Mouse (Mus musculus) forebrain, embryonic 15.5 days (tissue): ENCODE measurements around the gene Gm10719. TPM values are rescaled to one million over a fixed set of nuclear protein-coding genes. Genes with fewer than 3 reads are reported as not detected.
"Not testable (repeated sequence)": the region's sequence is repeated elsewhere in the genome, so short reads cannot be mapped to it uniquely, and the experiment has no call there.

ENCODE experiments used
- ATAC-seq: fragments of 200-750 bp; cut with Nextera tagmentation; replicated peaks from 2 replicates; pipeline ENCODE4 v1.8.0; 2017; ENCODE audit warnings: mild to moderate bottlenecking, moderate TSS enrichment, moderate library complexity
- H3K27ac ChIP-seq: fragments of 300-500 bp; sonication (generic); replicated peaks from 2 replicates; pipeline ENCODE4 v1.5.1; 2015; ENCODE audit warnings: mild to moderate bottlenecking, inconsistent platforms
- H3K27me3 ChIP-seq: fragments of 300-500 bp; sonication (generic); 2 replicates; pipeline ENCODE4 v1.6.1; 2015; ENCODE audit warnings: inconsistent platforms
- H3K36me3 ChIP-seq: fragments of 300-500 bp; sonication (generic); 2 replicates; pipeline ENCODE4 v1.6.1; 2015; ENCODE audit warnings: mild to moderate bottlenecking, inconsistent platforms
- H3K4me1 ChIP-seq: fragments of 300-500 bp; sonication (generic); 2 replicates; pipeline ENCODE4 v1.6.1; 2015; ENCODE audit warnings: inconsistent platforms
- H3K4me2 ChIP-seq: fragments of 300-500 bp; sonication (generic); replicated peaks from 2 replicates; pipeline ENCODE4 v1.6.1; 2015; ENCODE audit warnings: mild to moderate bottlenecking, inconsistent platforms
- H3K4me3 ChIP-seq: fragments of 300-500 bp; sonication (generic); 2 replicates; pipeline ENCODE4 v1.5.1; 2015; ENCODE audit warnings: mild to moderate bottlenecking, inconsistent platforms
- H3K9ac ChIP-seq: fragments of 300-500 bp; sonication (generic); replicated peaks from 2 replicates; pipeline ENCODE4 v1.6.1; 2015; ENCODE audit warnings: mild to moderate bottlenecking, inconsistent platforms
- H3K9me3 ChIP-seq: fragments of 300-500 bp; sonication (generic); 2 replicates; pipeline ENCODE4 v1.6.1; 2016; ENCODE audit warnings: inconsistent platforms
- WGBS: fragments of 180-500 bp; shearing (Covaris S2); methylation state at CpG from one replicate; pipeline ENCODE4 v1.1.7; 2015; ENCODE audit warnings: mixed read lengths; 5-methylcytosine and 5-hydroxymethylcytosine counted together
- polyA plus RNA-seq: library from polyadenylated mRNA; unstranded; fragments of >200 nt; fragmentation: Nextera tagmentation; extraction: Ambion mirVana; gene quantifications from 2 replicates; pipeline ENCODE4 v1.2.1, GENCODE M21; 2015

Gm10719 gene
- polyA plus RNA-seq, 1 experiment from 2014 or later: not detected

DNA sequence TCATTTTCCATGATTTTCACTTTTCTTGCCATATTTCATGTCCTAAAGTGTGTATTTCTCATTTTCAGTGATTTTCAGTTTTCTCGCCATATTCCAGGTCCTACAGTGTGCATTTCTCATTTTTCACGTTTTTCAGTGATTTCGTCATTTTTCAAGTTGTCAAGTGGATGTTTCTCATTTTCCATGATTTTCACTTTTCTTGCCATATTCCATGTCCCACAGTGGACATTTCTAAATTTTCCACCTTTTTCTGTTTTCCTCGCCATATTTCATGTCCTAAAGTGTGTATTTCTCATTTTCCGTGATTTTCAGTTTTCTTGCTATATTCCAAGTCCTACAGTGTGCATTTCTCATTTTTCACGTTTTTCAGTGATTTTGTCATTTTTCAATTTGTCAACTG lies 1.3 kb upstream of the Gm10719 start:
- not testable (repeated sequence) for H3K4me1 ChIP-seq, H3K9me3 ChIP-seq, H3K4me2 ChIP-seq, H3K27me3 ChIP-seq, H3K36me3 ChIP-seq, H3K4me3 ChIP-seq, ATAC-seq, H3K9ac ChIP-seq, H3K27ac ChIP-seq
- 72% methylated on average over 6 of the region's 6 CpGs for WGBS

DNA sequence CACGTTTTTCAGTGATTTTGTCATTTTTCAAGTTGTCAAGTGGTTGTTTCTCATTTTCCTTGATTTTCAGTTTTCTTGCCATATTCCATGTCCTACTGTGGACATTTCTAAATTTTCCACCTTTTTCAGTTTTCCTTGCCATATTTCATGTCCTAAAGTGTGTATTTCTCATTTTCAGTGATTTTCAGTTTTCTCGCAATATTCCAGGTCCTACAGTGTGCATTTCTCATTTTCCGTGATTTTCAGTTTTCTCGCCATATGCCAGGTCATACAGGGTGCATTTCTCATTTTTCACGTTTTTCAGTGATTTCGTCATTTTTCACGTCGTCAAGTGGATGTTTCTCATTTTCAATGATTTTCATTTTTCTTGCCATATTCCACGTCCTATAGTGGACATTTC lies 1.7 kb downstream of the Gm10719 start:
- H3K9ac ChIP-seq, H3K4me3 ChIP-seq, H3K4me2 ChIP-seq, H3K9me3 ChIP-seq, H3K36me3 ChIP-seq, H3K4me1 ChIP-seq, ATAC-seq, H3K27ac ChIP-seq, H3K27me3 ChIP-seq: not testable (repeated sequence)
- WGBS: 62% methylated on average over 9 of the region's 9 CpGs

DNA sequence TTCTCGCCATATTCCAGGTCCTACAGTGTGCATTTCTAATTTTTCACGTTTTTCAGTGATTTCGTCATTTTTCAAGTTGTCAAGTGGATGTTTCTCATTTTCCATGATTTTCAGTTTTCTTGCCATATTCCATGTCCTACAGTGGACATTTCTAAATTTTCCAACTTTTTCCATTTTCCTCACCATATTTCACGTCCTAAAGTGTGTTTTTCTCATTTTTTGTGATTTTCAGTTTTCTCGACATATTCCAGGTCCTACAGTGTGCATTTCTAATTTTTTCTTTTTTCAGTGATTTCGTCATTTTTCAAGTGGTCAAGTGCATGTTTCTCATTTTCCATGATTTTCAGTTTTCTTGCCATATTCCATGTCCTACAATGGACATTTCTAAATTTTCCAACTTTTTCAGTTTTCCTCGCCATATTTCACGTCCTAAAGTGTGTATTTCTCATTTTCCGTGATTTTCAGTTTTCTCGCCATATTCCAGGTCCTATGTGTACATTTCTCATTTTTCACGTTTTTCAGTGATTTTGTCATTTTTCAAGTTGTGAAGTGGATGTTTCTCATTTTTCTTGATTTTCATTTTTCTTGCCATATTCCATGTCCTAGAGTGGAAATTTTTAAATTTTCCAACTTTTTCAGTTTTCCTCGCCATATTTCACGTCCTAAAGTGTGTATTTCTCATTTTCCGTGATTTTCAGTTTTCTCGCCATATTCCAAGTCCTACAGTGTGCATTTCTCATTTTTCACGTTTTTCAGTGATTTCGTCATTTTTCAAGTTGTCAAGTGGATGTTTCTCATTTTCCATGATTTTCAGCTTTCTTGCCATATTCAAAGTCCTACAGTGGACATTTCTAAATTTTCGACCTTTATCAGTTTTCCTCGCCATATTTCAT lies 2.9 kb downstream of the Gm10719 start:
- H3K27ac ChIP-seq, H3K4me3 ChIP-seq, H3K9ac ChIP-seq, H3K4me1 ChIP-seq, ATAC-seq, H3K27me3 ChIP-seq, H3K9me3 ChIP-seq, H3K36me3 ChIP-seq, H3K4me2 ChIP-seq: not testable (repeated sequence)
- 78% methylated on average over 17 of the region's 19 CpGs for WGBS

DNA sequence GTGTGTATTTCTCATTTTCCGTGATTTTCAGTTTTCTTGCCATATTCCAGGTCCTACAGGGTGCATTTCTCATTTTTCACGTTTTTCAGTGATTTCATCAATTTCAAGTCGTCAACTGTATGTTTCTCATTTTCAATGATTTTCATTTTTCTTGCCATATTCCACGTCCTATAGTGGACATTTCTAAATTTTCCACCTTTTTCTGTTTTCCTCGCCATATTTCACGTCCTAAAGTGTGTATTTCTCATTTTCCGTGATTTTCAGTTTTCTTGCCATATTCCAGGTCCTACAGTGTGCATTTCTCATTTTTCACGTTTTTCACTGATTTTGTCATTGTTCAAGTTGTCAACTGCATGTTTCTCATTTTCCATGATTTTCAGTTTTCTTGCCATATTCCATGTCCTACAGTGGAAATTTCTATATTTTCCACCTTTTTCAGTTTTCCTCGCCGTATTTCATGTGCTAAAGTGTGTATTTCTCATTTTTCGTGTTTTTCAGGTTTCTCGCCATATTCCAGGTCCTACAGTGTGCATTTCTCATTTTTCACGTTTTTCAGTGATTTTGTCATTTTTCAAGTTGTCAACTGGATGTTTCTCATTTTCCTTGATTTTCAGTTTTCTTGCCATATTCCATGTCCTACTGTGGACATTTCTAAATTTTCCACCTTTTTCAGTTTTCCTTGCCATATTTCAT lies 5.3 kb downstream of the Gm10719 start:
- not testable (repeated sequence) for H3K4me2 ChIP-seq, H3K9me3 ChIP-seq, H3K4me1 ChIP-seq, ATAC-seq, H3K9ac ChIP-seq, H3K27ac ChIP-seq, H3K4me3 ChIP-seq, H3K36me3 ChIP-seq, H3K27me3 ChIP-seq
- WGBS: 75% methylated on average over 11 of the region's 13 CpGs

DNA sequence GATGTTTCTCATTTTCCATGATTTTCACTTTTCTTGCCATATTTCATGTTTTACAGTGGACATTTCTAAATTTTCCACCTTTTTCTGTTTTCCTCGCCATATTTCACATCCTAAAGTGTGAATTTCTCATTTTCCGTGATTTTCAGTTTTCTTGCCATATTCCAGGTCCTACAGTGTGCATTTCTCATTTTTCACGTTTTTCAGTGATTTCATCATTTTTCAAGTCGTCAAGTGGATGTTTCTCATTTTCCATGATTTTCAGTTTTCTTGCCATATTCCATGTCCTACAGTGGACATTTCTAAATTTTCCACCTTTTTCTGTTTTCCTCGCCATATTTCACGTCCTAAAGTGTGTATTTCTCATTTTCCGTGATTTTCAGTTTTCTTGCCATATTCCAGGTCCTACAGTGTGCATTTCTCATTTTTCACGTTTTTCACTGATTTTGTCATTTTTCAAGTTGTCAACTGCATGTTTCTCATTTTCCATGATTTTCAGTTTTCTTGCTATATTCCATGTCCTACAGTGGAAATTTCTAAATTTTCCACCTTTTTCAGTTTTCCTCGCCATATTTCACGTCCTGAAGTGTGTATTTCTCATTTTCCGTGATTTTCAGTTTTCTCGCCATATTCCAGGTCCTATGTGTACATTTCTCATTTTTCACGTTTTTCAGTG lies 6.2 kb downstream of the Gm10719 start, which contains the start of gene Gm10718:
Gene Gm10718 (plus strand): TSS at position 236 of the 673 bp plus-strand sequence.
- H3K9ac ChIP-seq, H3K4me2 ChIP-seq, H3K4me1 ChIP-seq, H3K27me3 ChIP-seq, H3K36me3 ChIP-seq, ATAC-seq, H3K4me3 ChIP-seq, H3K27ac ChIP-seq, H3K9me3 ChIP-seq: not testable (repeated sequence)
- 74% methylated on average over 12 of the region's 13 CpGs for WGBS

DNA sequence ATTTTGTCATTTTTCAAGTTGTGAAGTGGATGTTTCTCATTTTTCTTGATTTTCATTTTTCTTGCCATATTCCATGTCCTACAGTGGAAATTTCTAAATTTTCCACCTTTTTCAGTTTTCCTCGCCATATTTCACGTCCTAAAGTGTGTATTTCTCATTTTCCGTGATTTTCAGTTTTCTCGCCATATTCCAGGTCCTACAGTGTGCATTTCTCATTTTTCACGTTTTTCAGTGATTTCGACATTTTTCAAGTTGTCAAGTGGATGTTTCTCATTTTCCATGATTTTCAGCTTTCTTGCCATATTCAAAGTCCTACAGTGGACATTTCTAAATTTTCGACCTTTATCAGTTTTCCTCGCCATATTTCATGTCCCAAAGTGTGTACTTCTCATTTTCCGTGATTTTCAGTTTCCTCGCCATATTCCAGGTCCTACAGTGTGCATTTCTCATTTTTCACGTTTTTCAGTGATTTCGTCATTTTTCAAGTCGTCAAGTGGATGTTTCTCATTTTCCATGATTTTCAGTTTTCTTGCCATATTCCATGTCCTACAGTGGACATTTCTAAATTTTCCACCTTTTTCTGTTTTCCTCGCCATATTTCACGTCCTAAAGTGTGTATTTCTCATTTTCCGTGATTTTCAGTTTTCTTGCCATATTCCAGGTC lies 6.9 kb downstream of the Gm10719 start:
- not testable (repeated sequence) for H3K27me3 ChIP-seq, H3K4me3 ChIP-seq, H3K4me2 ChIP-seq, ATAC-seq, H3K36me3 ChIP-seq, H3K9me3 ChIP-seq, H3K9ac ChIP-seq, H3K4me1 ChIP-seq, H3K27ac ChIP-seq
- WGBS: 76% methylated on average over 16 of the region's 16 CpGs

DNA sequence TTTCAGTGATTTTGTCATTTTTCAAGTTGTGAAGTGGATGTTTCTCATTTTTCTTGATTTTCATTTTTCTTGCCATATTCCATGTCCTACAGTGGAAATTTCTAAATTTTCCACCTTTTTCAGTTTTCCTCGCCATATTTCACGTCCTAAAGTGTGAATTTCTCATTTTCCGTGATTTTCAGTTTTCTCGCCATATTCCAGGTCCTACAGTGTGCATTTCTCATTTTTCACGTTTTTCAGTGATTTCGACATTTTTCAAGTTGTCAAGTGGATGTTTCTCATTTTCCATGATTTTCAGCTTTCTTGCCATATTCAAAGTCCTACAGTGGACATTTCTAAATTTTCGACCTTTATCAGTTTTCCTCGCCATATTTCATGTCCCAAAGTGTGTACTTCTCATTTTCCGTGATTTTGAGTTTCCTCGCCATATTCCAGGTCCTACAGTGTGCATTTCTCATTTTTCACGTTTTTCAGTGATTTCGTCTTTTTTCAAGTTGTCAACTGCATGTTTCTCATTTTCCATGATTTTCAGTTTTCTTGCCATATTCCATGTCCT lies 7.8 kb downstream of the Gm10719 start, which contains the start of gene Gm10717:
Gene Gm10717 (plus strand): TSS at position 506 of the 556 bp plus-strand sequence.
- 71% methylated on average over 12 of the region's 12 CpGs for WGBS
- H3K9me3 ChIP-seq: peaks cover 12% of the 10 kb centered on the region
- H3K36me3 ChIP-seq: not testable (repeated sequence)

DNA sequence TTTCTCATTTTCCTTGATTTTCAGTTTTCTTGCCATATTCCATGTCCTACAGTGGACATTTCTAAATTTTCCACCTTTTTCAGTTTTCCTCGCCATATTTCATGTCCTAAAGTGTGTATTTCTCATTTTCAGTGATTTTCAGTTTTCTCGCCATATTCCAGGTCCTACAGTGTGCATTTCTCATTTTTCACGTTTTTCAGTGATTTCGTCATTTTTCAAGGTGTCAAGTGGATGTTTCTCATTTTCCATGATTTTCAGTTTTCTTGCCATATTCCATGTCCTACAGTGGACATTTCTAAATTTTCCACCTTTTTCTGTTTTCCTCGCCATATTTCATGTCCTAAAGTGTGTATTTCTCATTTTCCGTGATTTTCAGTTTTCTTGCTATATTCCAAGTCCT lies 8.4 kb downstream of the Gm10719 start:
- WGBS: 74% methylated on average over 6 of the region's 6 CpGs
- not testable (repeated sequence) for H3K4me1 ChIP-seq, H3K9ac ChIP-seq, H3K27ac ChIP-seq, H3K27me3 ChIP-seq, ATAC-seq, H3K9me3 ChIP-seq, H3K36me3 ChIP-seq, H3K4me2 ChIP-seq, H3K4me3 ChIP-seq

More for the DNA sequence above, 7.8 kb downstream of the Gm10719 start, which contains the start of gene Gm10717:
- not testable (repeated sequence) for H3K4me3 ChIP-seq, H3K9ac ChIP-seq, H3K27me3 ChIP-seq, H3K27ac ChIP-seq, ATAC-seq, H3K4me2 ChIP-seq, H3K4me1 ChIP-seq

DNA sequence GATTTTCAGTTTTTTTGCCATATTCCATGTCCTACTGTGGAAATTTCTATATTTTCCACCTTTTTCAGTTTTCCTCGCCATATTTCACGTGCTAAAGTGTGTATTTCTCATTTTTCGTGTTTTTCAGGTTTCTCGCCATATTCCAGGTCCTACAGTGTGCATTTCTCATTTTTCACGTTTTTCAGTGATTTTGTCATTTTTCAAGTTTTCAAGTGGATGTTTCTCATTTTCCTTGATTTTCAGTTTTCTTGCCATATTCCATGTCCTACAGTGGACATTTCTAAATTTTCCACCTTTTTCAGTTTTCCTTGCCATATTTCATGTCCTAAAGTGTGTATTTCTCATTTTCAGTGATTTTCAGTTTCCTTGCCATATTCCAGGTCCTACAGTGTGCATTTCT lies 8.9 kb downstream of the Gm10719 start:
- H3K9me3 ChIP-seq, H3K36me3 ChIP-seq, H3K9ac ChIP-seq, H3K4me3 ChIP-seq, H3K27ac ChIP-seq, H3K4me2 ChIP-seq, H3K4me1 ChIP-seq, H3K27me3 ChIP-seq, ATAC-seq: not testable (repeated sequence)
- WGBS: 73% methylated on average over 5 of the region's 5 CpGs

DNA sequence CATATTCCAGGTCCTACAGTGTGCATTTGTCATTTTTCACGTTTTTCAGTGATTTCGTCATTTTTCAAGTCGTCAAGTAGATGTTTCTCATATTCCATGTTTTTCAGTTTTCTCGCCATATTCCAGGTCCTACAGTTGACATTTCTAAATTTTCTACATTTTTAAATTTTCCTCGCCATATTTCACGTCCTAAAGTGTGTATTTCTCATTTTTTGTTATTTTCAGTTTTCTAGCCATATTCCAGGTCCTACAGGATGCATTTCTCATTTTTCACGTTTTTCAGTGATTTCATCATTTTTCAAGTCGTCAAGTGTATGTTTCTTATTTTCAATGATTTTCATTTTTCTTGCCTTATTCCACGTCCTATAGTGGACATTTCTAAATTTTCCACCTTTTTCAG lies 9.5 kb downstream of the Gm10719 start:
- not testable (repeated sequence) for H3K4me3 ChIP-seq, H3K36me3 ChIP-seq, H3K4me2 ChIP-seq, H3K9ac ChIP-seq, H3K9me3 ChIP-seq, ATAC-seq, H3K4me1 ChIP-seq, H3K27me3 ChIP-seq, H3K27ac ChIP-seq
- 64% methylated on average over 9 of the region's 9 CpGs for WGBS

DNA sequence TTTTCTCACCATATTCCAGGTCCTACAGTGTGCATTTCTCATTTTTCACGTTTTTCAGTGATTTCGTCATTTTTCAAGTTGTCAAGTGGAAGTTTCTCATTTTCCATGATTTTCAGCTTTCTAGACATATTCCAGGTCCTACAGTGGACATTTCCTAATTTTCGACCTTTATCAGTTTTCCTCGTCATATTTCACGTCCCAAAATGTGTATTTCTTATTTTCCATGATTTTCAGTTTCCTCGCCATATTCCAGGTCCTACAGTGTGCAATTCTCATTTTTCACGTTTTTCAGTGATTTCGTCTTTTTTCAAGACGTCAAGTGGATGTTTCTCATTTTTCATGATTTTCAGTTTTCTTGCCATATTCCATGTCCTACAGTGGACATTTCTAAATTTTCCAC lies 10.0 kb downstream of the Gm10719 start:
- not testable (repeated sequence) for ATAC-seq

More for the DNA sequence above, 10.0 kb downstream of the Gm10719 start:
- not testable (repeated sequence) for H3K4me2 ChIP-seq, H3K27ac ChIP-seq, H3K9me3 ChIP-seq, H3K27me3 ChIP-seq, H3K36me3 ChIP-seq, H3K9ac ChIP-seq, H3K4me3 ChIP-seq, H3K4me1 ChIP-seq
- WGBS: 69% methylated on average over 9 of the region's 9 CpGs
